Mouse (Mus musculus) Patski (cell line): ENCODE measurements at regions not wholly inside any gene's neighbourhood (a gene's known extent, or its start where the extent isn't known, plus 50 kb on each side); places are given as distances from the start of the nearest gene placed in this dataset.

Experiments used
- ATAC-seq: fragments of 100-300 bp; one replicate; pipeline ENCODE4 v1.8.0; 2021
- CTCF ChIA-PET: fragments of 350-600 bp; sonication (Branson Sonifier 250); formaldehyde crosslinking; loops from one replicate; lab custom pipeline; 2022; ENCODE audit warnings: inconsistent platforms; lab: Charles Lee
- POLR2A ChIA-PET: fragments of 350-600 bp; sonication (Branson Sonifier 250); formaldehyde crosslinking; loops from one replicate; lab custom pipeline; 2022; ENCODE audit warnings: antibody characterized with exemption, inconsistent platforms; lab: Charles Lee
- DNase-seq: peaks from one replicate; pipeline ENCODE4 v3.0.0-alpha.2; 2011; ENCODE audit warnings: low read depth, low spot score
- H3K27me3 ChIP-seq: fragments of 371-371 bp; one replicate; pipeline ENCODE4 v1.5.1; 2021
- CTCF ChIP-seq: fragments of 100-300 bp; IDR thresholded peaks from one replicate; pipeline ENCODE4 v1.5.1; 2021
- in situ Hi-C: fragments of 300-500 bp; cut with MboI; formaldehyde crosslinking; loops from 3 replicates; pipeline ENCODE4 v1.11.1; 2018; ENCODE audit warnings: low pct_unique_long_range_greater_than_20kb, mixed read lengths

DNA sequence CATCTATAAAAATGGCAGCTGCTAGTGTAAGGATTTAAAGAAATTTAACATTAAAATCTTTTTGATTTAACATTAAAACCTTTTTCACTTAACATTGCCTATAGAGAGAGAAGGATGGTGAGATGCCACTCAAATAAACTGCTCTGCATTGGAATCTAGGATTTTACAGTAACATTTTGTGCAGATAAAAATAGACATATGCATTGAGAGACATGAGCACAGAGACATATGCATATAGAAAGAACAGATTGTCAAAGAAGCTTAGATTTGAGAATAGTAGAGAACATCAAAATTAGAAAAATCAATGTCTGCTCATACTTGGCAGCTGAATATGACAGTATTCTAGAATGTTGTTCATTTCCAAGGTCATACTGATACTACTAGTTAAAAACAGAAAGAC, 220.2 kb downstream of the Arap2 start:
- DNase-seq (no peak), ATAC-seq (no peak)
- ChIA-PET CTCF (no interaction called here), POLR2A (interaction anchor here (0.6 kb wide), 1 partner anchor 108 kb away, joined by 7 read pairs; no protein-coding TSS in a partner anchor)
- in situ Hi-C loops, result no loop called here
- H3K27me3 ChIP-seq, result peaks cover 10% of the 10 kb centered on the region
- no peak for TF ChIP-seq CTCF

DNA sequence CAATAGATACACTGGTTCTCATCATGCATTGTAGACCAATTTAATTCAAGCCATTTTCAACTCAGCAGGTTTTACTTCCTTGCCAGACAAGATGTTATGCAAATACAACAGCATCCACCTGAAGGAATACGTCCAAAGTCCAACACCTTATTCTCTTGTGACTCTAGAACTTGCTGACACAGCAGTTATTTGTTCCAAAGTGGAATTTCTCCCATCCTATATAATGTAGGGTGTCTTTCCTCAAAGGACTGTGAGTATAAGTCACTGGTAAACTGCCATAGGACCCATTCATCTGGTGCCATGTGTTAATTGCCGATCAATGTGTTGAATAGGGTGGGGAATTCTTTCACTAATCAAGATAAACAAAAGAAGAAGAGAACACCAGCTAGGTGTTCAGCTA, 226.7 kb downstream of the Arap2 start:
- no peak for TF ChIP-seq CTCF
- ChIA-PET CTCF (no interaction called here), POLR2A (no interaction called here)
- no peak for DNase-seq
- ATAC-seq, result no peak
- H3K27me3 ChIP-seq, result no peaks in the 10 kb centered on the region
- in situ Hi-C loops, result no loop called here

DNA sequence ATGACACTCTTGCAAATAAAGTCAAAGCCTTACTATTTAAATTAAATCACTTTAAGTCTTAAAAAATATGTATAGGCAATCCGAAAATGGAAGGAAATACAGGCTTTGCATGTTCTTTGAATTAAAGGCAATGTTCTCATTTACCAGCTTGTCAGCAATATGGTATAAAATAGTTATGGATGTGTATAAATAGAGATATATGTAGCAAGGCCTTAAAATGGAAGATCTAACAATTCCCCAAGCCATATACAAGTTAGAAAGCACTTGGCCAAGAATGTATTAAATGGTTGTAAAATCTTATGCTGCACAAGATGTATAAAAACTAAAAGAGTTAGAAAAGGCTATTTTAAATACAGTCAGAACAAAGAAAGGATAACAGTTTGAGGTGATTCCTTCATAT, 254.1 kb downstream of the Arap2 start:
- CTCF ChIA-PET, result no interaction called here
- H3K27me3 ChIP-seq, result peaks cover 30% of the 10 kb centered on the region
- POLR2A ChIA-PET, result no interaction called here
- DNase-seq (no peak), ATAC-seq (no peak)
- TF ChIP-seq CTCF, result no peak
- in situ Hi-C loops, result no loop called here

DNA sequence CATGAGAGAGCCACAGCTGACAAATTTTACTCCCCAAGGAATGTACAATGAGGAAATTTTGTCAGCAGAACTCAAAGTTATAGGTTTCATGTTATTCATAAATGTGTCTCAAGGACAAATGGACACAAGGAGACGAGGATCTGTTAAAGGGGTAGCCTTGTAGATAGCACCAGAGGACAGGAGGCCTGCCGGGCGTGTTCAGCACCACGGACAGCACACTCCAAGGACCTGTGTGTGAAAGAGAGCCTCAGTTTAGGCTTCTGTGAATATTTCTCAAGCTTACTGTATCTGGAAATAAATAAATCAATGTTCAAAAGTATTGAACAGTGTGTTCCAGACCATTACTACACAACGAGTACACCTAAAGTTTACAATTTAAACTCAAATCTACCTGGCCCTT, 282.4 kb downstream of the Arap2 start:
- DNase-seq (no peak), ATAC-seq (no peak)
- ChIA-PET POLR2A (no interaction called here), CTCF (interaction anchor here (1.2 kb wide), 1 partner anchor 11 kb away, joined by 3 read pairs; no protein-coding TSS in a partner anchor)
- in situ Hi-C loops, result no loop called here
- TF ChIP-seq CTCF, result no peak
- H3K27me3 ChIP-seq, result peaks cover 4% of the 10 kb centered on the region

DNA sequence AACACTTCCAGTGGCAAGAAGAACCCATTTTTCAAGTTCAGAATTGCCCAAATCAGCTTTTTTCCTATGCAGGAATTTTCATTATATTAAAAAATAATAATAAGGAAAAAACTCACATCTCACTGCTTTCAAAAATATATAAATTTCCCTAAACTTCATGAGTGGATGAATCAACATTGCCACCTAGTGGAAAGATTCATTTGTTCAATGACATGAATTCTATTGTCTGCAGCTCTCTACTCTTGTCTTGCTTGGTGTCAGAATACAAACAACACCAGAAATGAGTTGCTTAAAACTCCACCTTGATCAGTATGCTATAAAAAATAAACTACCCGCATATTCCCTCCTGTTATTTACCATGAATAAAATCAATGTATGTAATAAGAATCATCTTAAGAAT, 285.0 kb downstream of the Arap2 start:
- H3K27me3 ChIP-seq, result peaks cover 4% of the 10 kb centered on the region
- in situ Hi-C loops, result no loop called here
- ATAC-seq, result no peak
- ChIA-PET CTCF (no interaction called here), POLR2A (no interaction called here)
- peak; percentile 40 for TF ChIP-seq CTCF
- no peak for DNase-seq

DNA sequence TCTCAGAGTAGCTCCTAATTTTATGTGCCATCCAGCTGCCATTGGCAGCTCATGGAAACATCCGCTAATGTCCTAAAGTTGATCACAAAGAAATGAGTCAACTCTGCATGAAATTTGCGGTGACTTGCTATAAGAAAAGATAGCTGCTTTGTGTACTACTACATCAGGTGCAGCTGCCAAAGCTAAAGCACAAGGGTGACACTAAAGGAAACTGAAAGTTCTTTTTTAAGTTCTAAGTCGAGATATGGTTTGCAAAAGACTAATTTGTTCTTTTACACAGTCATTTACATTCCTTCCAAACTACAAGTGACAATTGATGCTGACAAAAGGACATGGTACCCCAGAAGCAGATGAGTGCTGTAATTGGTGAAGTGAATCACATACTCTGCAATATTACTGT, 292.5 kb downstream of the Arap2 start:
- TF ChIP-seq CTCF, result no peak
- no peak for ATAC-seq
- in situ Hi-C loops, result no loop called here
- H3K27me3 ChIP-seq, result peaks cover 9% of the 10 kb centered on the region
- DNase-seq, result no peak
- POLR2A ChIA-PET, result no interaction called here
- CTCF ChIA-PET, result no interaction called here

DNA sequence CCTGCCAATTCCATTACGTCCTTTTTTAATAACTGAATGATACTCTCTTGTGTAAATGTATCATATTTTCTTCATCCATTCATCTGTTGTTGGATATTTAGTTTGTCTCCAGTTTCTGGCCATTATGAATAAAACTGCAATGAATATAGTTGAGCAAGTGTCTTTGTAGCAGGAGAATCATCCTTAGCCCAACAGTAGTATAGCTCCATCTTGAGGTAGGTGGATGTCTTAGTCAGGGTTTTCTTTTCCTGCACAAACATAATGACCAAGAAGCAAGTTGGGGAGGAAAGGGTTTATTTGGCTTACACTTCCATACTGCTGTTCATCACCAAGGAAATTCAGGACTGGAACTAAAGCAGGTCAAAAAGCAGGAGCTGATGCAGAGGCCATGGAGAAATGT, 299.2 kb downstream of the Arap2 start:
- CTCF ChIA-PET, result no interaction called here

DNA sequence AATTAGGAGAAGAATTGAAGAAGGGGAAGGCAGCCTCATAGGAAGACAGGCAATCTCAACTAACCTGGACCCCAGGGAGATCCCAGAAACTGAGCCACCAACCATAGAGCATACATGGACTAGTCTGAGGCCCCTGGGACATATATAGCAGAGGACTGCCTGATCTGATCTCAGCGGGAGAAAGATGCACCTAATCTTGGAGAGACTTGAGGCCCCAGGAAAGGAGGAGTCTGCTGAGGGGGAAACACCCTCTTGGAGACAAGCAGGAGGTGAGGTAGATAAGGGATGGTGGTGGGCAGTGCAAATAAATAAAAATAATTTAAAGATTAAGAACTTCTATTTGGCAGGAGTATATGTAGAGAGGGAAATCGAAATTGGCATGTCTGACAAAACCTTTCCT, 303.4 kb downstream of the Arap2 start:
- DNase-seq, result no peak
- ChIA-PET CTCF (no interaction called here), POLR2A (no interaction called here)
- peaks cover under 1% of the 10 kb centered on the region for H3K27me3 ChIP-seq
- TF ChIP-seq CTCF, result no peak
- ATAC-seq, result no peak
- in situ Hi-C loops, result no loop called here

More for the DNA sequence above, 299.2 kb downstream of the Arap2 start:
- in situ Hi-C loops, result no loop called here
- DNase-seq (no peak), ATAC-seq (no peak)
- POLR2A ChIA-PET, result no interaction called here
- no peak for TF ChIP-seq CTCF
- H3K27me3 ChIP-seq, result peaks cover 13% of the 10 kb centered on the region
